Mouse (Mus musculus): ENCODE data around the gene C2cd4c. TPM values are rescaled to one million over a fixed set of nuclear protein-coding genes. Genes with fewer than 3 reads are reported as not detected.

The C2cd4c gene
- polyA plus RNA-seq, 1 experiment from 2014 or later, result 0.08 TPM

GRCm38 (mm10) chr10:79586243-79586642 is 27.6 kb downstream of the C2cd4c start:
- 76% methylated on average over 8 of the region's 8 CpGs for WGBS
- DNase-seq (ENCODE audit: low spot score) (no peak), ATAC-seq (ENCODE audit: insufficient read depth, low FRiP score, low TSS enrichment) (no peak)
- Histone ChIP-seq H3K9me3 (ENCODE audit: control insufficient read depth, low read length) (no peaks in the 10 kb centered on the region), H3K36me3 (ENCODE audit: control insufficient read depth, insufficient read depth, low read length) (no peaks in the 10 kb centered on the region), H3K4me1 (ENCODE audit: control insufficient read depth, insufficient read depth, low read length) (no peaks in the 10 kb centered on the region), H3K9ac (ENCODE audit: low read length) (no peak overlapping the region), H3K4me2 (ENCODE audit: low read depth) (no peak overlapping the region), H3K27me3 (ENCODE audit: control insufficient read depth, insufficient read depth, low read length) (no peaks in the 10 kb centered on the region), H3K27ac (ENCODE audit: low read depth, low read length) (no peak overlapping the region), H3K4me3 (ENCODE audit: low read depth, low read length) (no peak overlapping the region)

- H3K9ac ChIP-seq (ENCODE audit: low read length), result no peak overlapping the region
- no peaks in the 10 kb centered on the region for H3K36me3 ChIP-seq (ENCODE audit: control insufficient read depth, insufficient read depth, low read length)
- no peaks in the 10 kb centered on the region for H3K27me3 ChIP-seq (ENCODE audit: control insufficient read depth, insufficient read depth, low read length)
- H3K4me1 ChIP-seq (ENCODE audit: control insufficient read depth, insufficient read depth, low read length), result no peaks in the 10 kb centered on the region
- H3K4me2 ChIP-seq (ENCODE audit: low read depth), result no peak overlapping the region
- no peak overlapping the region for H3K27ac ChIP-seq (ENCODE audit: low read depth, low read length)
- ATAC-seq (ENCODE audit: insufficient read depth, low FRiP score, low TSS enrichment) (no peak), DNase-seq (ENCODE audit: low spot score) (no peak)
- H3K9me3 ChIP-seq (ENCODE audit: control insufficient read depth, low read length), result no peaks in the 10 kb centered on the region
- no peak overlapping the region for H3K4me3 ChIP-seq (ENCODE audit: low read depth, low read length)
- 91% methylated on average over 5 of the region's 5 CpGs for WGBS
Observed at GRCm38 (mm10) chr10:79585723-79586122, 28.1 kb downstream of the C2cd4c start.

DNA sequence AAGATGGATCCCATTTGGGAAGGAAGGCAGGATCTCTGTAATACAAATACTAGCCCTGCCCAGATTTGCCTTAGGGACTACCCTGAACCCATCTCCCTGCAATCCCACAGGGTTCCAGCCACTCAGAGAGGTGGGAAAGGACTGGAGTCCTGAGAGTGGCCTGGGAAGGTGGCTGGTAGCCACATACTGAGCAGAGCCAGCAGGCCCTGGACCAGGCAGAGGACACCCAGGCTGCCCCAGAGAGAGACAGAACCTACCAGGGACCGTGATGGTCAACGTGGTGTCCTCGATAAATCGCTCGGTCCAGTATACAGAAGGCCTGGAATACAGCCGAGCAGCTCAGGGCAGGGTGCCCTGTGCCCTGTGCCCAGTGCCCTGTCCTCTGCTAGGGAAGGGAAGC is 28.7 kb downstream of the C2cd4c start:
- Histone ChIP-seq H3K9me3 (ENCODE audit: control insufficient read depth, low read length) (no peaks in the 10 kb centered on the region), H3K4me1 (ENCODE audit: control insufficient read depth, insufficient read depth, low read length) (no peaks in the 10 kb centered on the region), H3K36me3 (ENCODE audit: control insufficient read depth, insufficient read depth, low read length) (no peaks in the 10 kb centered on the region), H3K4me2 (ENCODE audit: low read depth) (no peak overlapping the region), H3K27me3 (ENCODE audit: control insufficient read depth, insufficient read depth, low read length) (no peaks in the 10 kb centered on the region), H3K27ac (ENCODE audit: low read depth, low read length) (no peak overlapping the region), H3K9ac (ENCODE audit: low read length) (no peak overlapping the region), H3K4me3 (ENCODE audit: low read depth, low read length) (no peak overlapping the region)
- no peak for ATAC-seq (ENCODE audit: insufficient read depth, low FRiP score, low TSS enrichment)
- WGBS, result 88% methylated on average over 6 of the region's 6 CpGs
- DNase-seq (ENCODE audit: low spot score), result no peak

GRCm38 (mm10) chr10:79584426-79584825 is 29.4 kb downstream of the C2cd4c start:
- WGBS, result 81% methylated on average over 9 of the region's 9 CpGs
- no peak for ATAC-seq (ENCODE audit: insufficient read depth, low FRiP score, low TSS enrichment)

DNA sequence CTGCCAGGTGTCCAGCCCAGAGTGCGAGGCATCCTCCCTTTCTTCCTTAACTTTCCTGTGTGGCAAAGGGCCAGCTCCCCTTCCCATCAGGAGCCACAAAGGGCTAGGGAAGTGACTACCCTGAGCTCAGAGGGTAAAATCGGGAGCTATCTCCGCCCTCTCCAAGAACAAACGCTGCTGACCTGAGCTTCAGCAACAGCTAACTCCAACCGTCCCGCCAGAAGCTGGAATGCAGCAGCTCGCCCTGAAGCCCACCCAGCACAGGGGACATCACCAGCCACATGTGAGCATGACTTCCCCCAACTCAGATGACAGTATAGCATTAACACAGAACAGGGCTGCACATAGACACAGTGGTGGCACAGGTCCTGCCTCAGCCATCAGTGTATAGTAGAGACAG is 29.8 kb downstream of the C2cd4c start:
- H3K4me3 ChIP-seq (ENCODE audit: low read depth, low read length), result no peak overlapping the region
- H3K27ac ChIP-seq (ENCODE audit: low read depth, low read length), result no peak overlapping the region
- H3K27me3 ChIP-seq (ENCODE audit: control insufficient read depth, insufficient read depth, low read length), result no peaks in the 10 kb centered on the region
- no peaks in the 10 kb centered on the region for H3K4me1 ChIP-seq (ENCODE audit: control insufficient read depth, insufficient read depth, low read length)
- WGBS, result 73% methylated on average over 7 of the region's 7 CpGs
- no peaks in the 10 kb centered on the region for H3K9me3 ChIP-seq (ENCODE audit: control insufficient read depth, low read length)
- DNase-seq (ENCODE audit: low spot score) (no peak), ATAC-seq (ENCODE audit: insufficient read depth, low FRiP score, low TSS enrichment) (no peak)
- no peak overlapping the region for H3K9ac ChIP-seq (ENCODE audit: low read length)
- no peaks in the 10 kb centered on the region for H3K36me3 ChIP-seq (ENCODE audit: control insufficient read depth, insufficient read depth, low read length)
- no peak overlapping the region for H3K4me2 ChIP-seq (ENCODE audit: low read depth)

More at GRCm38 (mm10) chr10:79584426-79584825, 29.4 kb downstream of the C2cd4c start:
- H3K4me1 ChIP-seq (ENCODE audit: control insufficient read depth, insufficient read depth, low read length), result no peaks in the 10 kb centered on the region
- no peak for DNase-seq (ENCODE audit: low spot score)
- no peak overlapping the region for H3K9ac ChIP-seq (ENCODE audit: low read length)
- no peak overlapping the region for H3K4me2 ChIP-seq (ENCODE audit: low read depth)
- H3K36me3 ChIP-seq (ENCODE audit: control insufficient read depth, insufficient read depth, low read length), result no peaks in the 10 kb centered on the region
- no peak overlapping the region for H3K27ac ChIP-seq (ENCODE audit: low read depth, low read length)
- H3K9me3 ChIP-seq (ENCODE audit: control insufficient read depth, low read length), result no peaks in the 10 kb centered on the region
- H3K4me3 ChIP-seq (ENCODE audit: low read depth, low read length), result no peak overlapping the region
- H3K27me3 ChIP-seq (ENCODE audit: control insufficient read depth, insufficient read depth, low read length), result no peaks in the 10 kb centered on the region

- 86% methylated on average over 8 of the region's 8 CpGs for WGBS
- Histone ChIP-seq H3K4me3 (ENCODE audit: low read depth, low read length) (no peak overlapping the region), H3K27me3 (ENCODE audit: control insufficient read depth, insufficient read depth, low read length) (no peaks in the 10 kb centered on the region), H3K4me2 (ENCODE audit: low read depth) (no peak overlapping the region), H3K36me3 (ENCODE audit: control insufficient read depth, insufficient read depth, low read length) (no peaks in the 10 kb centered on the region), H3K9ac (ENCODE audit: low read length) (no peak overlapping the region), H3K4me1 (ENCODE audit: control insufficient read depth, insufficient read depth, low read length) (no peaks in the 10 kb centered on the region), H3K9me3 (ENCODE audit: control insufficient read depth, low read length) (no peaks in the 10 kb centered on the region), H3K27ac (ENCODE audit: low read depth, low read length) (no peak overlapping the region)
- no peak for ATAC-seq (ENCODE audit: insufficient read depth, low FRiP score, low TSS enrichment)
- no peak for DNase-seq (ENCODE audit: low spot score)
Observed at GRCm38 (mm10) chr10:79581501-79581900, 32.3 kb downstream of the C2cd4c start.

- H3K36me3 ChIP-seq (ENCODE audit: control insufficient read depth, insufficient read depth, low read length), result no peaks in the 10 kb centered on the region
- H3K27me3 ChIP-seq (ENCODE audit: control insufficient read depth, insufficient read depth, low read length), result no peaks in the 10 kb centered on the region
- H3K9me3 ChIP-seq (ENCODE audit: control insufficient read depth, low read length), result no peaks in the 10 kb centered on the region
- H3K4me1 ChIP-seq (ENCODE audit: control insufficient read depth, insufficient read depth, low read length), result no peaks in the 10 kb centered on the region
- H3K4me2 ChIP-seq (ENCODE audit: low read depth), result no peak overlapping the region
- H3K27ac ChIP-seq (ENCODE audit: low read depth, low read length), result no peak overlapping the region
- H3K4me3 ChIP-seq (ENCODE audit: low read depth, low read length), result no peak overlapping the region
- 35% methylated on average over 6 of the region's 6 CpGs for WGBS
- no peak for ATAC-seq (ENCODE audit: insufficient read depth, low FRiP score, low TSS enrichment)
- peak; percentile 70 for DNase-seq (ENCODE audit: low spot score)
- H3K9ac ChIP-seq (ENCODE audit: low read length), result no peak overlapping the region
Observed at GRCm38 (mm10) chr10:79580811-79581210, 33.0 kb downstream of the C2cd4c start.

- no peak for DNase-seq (ENCODE audit: low spot score)
- Histone ChIP-seq H3K9ac (ENCODE audit: low read length) (no peak overlapping the region), H3K36me3 (ENCODE audit: control insufficient read depth, insufficient read depth, low read length) (no peaks in the 10 kb centered on the region), H3K4me3 (ENCODE audit: low read depth, low read length) (no peak overlapping the region), H3K27ac (ENCODE audit: low read depth, low read length) (no peak overlapping the region), H3K9me3 (ENCODE audit: control insufficient read depth, low read length) (no peaks in the 10 kb centered on the region), H3K27me3 (ENCODE audit: control insufficient read depth, insufficient read depth, low read length) (no peaks in the 10 kb centered on the region), H3K4me2 (ENCODE audit: low read depth) (no peak overlapping the region), H3K4me1 (ENCODE audit: control insufficient read depth, insufficient read depth, low read length) (no peaks in the 10 kb centered on the region)
- no peak for ATAC-seq (ENCODE audit: insufficient read depth, low FRiP score, low TSS enrichment)
- 70% methylated on average over 7 of the region's 7 CpGs for WGBS
Observed at GRCm38 (mm10) chr10:79580356-79580755, 33.5 kb downstream of the C2cd4c start.

DNA sequence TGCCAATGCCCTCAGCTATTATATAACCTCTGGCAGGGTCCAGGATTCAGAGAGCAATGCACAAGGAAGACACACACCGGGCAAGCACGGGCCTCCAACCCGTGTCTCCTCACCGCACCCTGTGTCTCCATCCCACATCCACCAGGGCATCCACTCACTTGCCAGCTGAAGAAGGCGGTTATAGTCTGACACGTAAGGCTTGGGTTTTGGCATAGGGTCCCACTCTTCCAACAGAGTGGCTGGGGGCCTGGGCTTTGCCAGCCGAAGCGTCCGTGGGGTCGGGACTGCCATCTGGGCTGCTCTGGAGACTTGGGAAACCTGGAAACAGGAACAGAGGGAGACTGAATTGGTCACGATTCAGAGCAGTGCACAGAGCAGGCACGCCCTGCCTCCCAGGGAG is 34.0 kb downstream of the C2cd4c start:
- no peak overlapping the region for H3K9ac ChIP-seq (ENCODE audit: low read length)
- ATAC-seq (ENCODE audit: insufficient read depth, low FRiP score, low TSS enrichment), result no peak
- no peak overlapping the region for H3K4me2 ChIP-seq (ENCODE audit: low read depth)
- 84% methylated on average over 12 of the region's 12 CpGs for WGBS
- no peaks in the 10 kb centered on the region for H3K36me3 ChIP-seq (ENCODE audit: control insufficient read depth, insufficient read depth, low read length)
- no peak overlapping the region for H3K4me3 ChIP-seq (ENCODE audit: low read depth, low read length)
- no peaks in the 10 kb centered on the region for H3K27me3 ChIP-seq (ENCODE audit: control insufficient read depth, insufficient read depth, low read length)
- no peaks in the 10 kb centered on the region for H3K9me3 ChIP-seq (ENCODE audit: control insufficient read depth, low read length)
- no peak overlapping the region for H3K27ac ChIP-seq (ENCODE audit: low read depth, low read length)
- no peak for DNase-seq (ENCODE audit: low spot score)
- H3K4me1 ChIP-seq (ENCODE audit: control insufficient read depth, insufficient read depth, low read length), result no peaks in the 10 kb centered on the region

Measured in neural tube, embryonic 11.5 days (tissue).